Mouse (Mus musculus) gastrocnemius, postnatal 10 days (tissue): Measurements from ENCODE around the gene Anapc15-ps. TPM values are rescaled to one million over a fixed set of nuclear protein-coding genes. Genes with fewer than 3 reads are reported as not detected.

ENCODE experiments used
- DNase-seq: peaks from one replicate; pipeline ENCODE4 v3.0.0; 2021; ENCODE audit warnings: mixed read lengths
- total RNA-seq, 2 experiments: library from RNA; stranded (reverse); gene quantifications; 2 replicates each; pipeline ENCODE4 v1.2.3; 2021

Gene Anapc15-ps
- total RNA-seq, 2 experiments from 2014 or later, result not detected

DNA sequence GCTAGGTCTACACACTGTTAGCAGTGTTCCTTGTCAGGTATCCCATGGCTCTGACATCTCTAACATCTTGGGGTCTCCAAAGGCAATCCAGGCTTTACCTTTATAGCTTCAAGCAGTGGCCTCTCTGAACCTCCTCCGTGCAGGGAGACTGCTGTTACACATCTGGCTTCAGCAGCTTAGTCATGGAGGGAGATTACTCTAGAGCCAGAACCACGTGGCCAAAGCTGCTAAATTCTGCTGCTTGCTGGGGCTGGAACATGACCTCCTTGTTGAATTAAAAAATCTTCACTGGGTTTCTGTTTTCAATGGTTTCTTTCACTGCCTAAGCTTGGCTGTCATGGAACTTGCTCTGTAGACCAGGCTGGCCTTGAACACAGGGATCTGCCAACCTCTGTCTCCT lies 44.9 kb downstream of the Anapc15-ps start:
- DNase-seq, result no peak

DNA sequence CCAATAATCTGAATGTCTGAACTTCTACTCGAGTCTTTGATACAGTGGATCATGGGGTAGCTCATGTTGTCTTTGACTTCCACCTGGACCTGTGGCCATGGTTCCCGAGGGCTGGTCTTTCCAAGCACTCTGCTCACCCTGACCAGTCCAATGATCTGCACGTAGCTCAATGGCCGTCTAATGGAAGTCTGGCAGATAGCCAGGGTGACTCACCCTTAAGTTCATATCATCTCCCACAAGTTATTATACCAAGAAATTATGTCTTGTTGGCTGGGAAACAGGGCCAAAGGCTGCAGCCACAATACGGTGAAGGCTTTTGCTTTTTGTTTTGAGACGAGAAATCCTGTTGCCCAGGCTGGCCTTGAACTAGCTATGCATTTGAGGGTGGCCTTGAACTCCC lies 45.9 kb downstream of the Anapc15-ps start:
- DNase-seq, result no peak

DNA sequence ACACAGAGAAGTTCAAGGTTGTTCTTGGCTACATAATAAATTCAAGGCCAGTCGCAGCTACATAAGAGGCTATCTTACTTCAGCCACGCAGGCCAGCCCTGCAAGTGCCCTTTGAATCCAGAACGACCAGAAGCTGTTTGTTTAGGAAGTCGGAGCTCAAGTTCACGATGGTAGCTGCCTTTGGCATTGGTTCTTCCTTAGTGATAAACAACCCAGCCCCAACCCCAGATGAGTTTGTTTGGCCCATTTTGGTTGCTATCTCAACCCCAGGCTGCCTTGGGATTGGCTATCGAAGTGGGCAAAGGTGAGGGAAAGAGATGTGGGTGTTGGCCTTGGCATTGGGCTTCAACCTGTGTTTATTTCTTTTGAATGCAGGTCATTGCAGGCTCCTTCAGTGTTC lies 48.0 kb downstream of the Anapc15-ps start:
- no peak for DNase-seq

DNA sequence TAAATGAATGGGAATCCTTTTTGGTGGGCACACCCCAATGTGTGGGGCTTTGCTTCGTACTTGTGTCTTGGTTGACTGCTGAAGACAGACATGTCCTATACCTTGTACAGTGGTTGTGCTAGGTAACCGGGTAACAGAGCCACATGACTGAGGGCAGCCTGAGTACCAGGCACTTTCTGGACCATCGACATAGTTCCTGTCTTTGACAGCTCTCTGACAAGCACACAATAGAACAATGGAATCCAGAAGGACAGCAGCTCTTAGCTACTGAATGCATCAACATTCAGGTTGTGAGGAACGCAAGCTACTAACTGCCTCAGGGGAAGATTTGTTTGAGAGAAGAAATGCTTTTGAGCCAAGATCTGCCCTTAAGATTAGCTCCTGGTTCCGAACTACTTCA lies 49.2 kb downstream of the Anapc15-ps start:
- no peak for DNase-seq

DNA sequence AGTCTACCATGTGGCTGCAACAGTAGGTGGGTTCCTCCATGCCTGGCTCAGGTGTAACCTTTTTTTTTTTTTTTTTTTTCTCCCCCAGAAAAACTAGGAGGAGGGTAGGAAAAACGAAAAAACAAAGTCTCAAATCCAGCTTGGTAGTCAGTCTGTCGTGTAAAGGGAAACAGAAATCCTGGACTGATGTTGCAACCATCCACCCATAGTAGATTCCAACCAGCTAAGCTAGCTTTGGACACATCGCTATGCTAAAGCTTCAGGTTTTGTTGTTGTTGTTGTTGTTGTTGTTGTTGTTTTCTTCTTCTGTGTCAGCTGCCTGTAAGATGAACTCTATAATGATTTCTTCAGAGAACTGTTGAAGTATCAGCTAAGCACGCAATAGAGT lies 49.7 kb downstream of the Anapc15-ps start:
- DNase-seq, result no peak

Other genes with a start within 250 kb of the Anapc15-ps start
- gene Mrpl42, start 171.5 kb downstream of the Anapc15-ps start, total RNA-seq, result 100 to 1,000 TPM; 222 to 273 TPM
- 100 to 1,000 TPM; 111 to 139 TPM for gene Ube2n, start 158.3 kb downstream of the Anapc15-ps start, total RNA-seq
- 100 to 1,000 TPM; 212 to 218 TPM for gene Nudt4, start 109.3 kb downstream of the Anapc15-ps start, total RNA-seq
- gene Gm33543, start 169.5 kb upstream of the Anapc15-ps start, total RNA-seq, result under 1 TPM; 0.18 to 0.49 TPM